Mouse (Mus musculus) granulocyte monocyte progenitor cell, adult 5-6 weeks (primary cell): Measurements from ENCODE around the gene Gm7271. TPM values are rescaled to one million over a fixed set of nuclear protein-coding genes. Genes with fewer than 3 reads are reported as not detected.

Experiments
- ATAC-seq: replicated peaks from 2 replicates; pipeline ENCODE4 v1.8.0; 2016; ENCODE audit warnings: mild to moderate bottlenecking, moderate TSS enrichment, inconsistent platforms; ENCODE audit not compliant: poor library complexity, severe bottlenecking
- total RNA-seq, 2 experiments: library from RNA; stranded (forward) in 1 of 2; stranded (reverse) in 1 of 2; fragments of 200-712, 200-1000 nt in 1 of 2; fragments of >200 nt in 1 of 2; fragmentation: Nextera tagmentation in 1 of 2; gene quantifications; 2 replicates each; pipeline ENCODE4 v1.2.3; 2014 to 2017

The Gm7271 gene
- not detected in 2 replicates for total RNA-seq (2014; fragmentation: Nextera tagmentation)
- total RNA-seq (2017), result not detected in 2 replicates

- no peak for ATAC-seq
These were observed at the start of gene Gm7271 for GRCm38 (mm10) chr5:76483811-76484210. Gene Gm7271, plus strand, starts transcription at chr5:76484040.

GRCm38 (mm10) chr5:76437100-76437499 is 46.7 kb upstream of the Gm7271 start:
- no peak for ATAC-seq

GRCm38 (mm10) chr5:76437696-76438095 is 46.1 kb upstream of the Gm7271 start:
- no peak for ATAC-seq

- ATAC-seq, result no peak
These were observed 42.4 kb upstream of the Gm7271 start for GRCm38 (mm10) chr5:76441431-76441830.

GRCm38 (mm10) chr5:76474931-76475330 is 8.9 kb upstream of the Gm7271 start:
- ATAC-seq, result no peak

- ATAC-seq, result no peak
These were observed 7.0 kb upstream of the Gm7271 start for GRCm38 (mm10) chr5:76476873-76477272.

- no peak for ATAC-seq
These were observed 6.1 kb upstream of the Gm7271 start for GRCm38 (mm10) chr5:76477764-76478163.

- ATAC-seq, result no peak
These were observed 11.3 kb downstream of the Gm7271 start for GRCm38 (mm10) chr5:76495126-76495525.

- ATAC-seq, result peak; percentile 54
These were observed 38.6 kb downstream of the Gm7271 start for GRCm38 (mm10) chr5:76522446-76522845.

- ATAC-seq, result peak; percentile 46
These were observed 40.8 kb downstream of the Gm7271 start for GRCm38 (mm10) chr5:76524623-76525022.

- ATAC-seq, result 0 out of 2 replicates have a peak, but pooled peaks have one; percentile 6
These were observed 41.2 kb downstream of the Gm7271 start for GRCm38 (mm10) chr5:76525066-76525465.

GRCm38 (mm10) chr5:76525829-76526228 is 42.0 kb downstream of the Gm7271 start:
- ATAC-seq, result no peak

- ATAC-seq, result peak; percentile 91
These were observed 45.3 kb downstream of the Gm7271 start, which contains the start of gene Exoc1 for GRCm38 (mm10) chr5:76529040-76529703. Gene Exoc1, plus strand, starts transcription at chr5:76529311.

GRCm38 (mm10) chr5:76529704-76530066 is 45.8 kb downstream of the Gm7271 start:
- peak; percentile 13; the same call in 1 of the 2 replicates for ATAC-seq

- ATAC-seq, result no peak
These were observed 49.3 kb downstream of the Gm7271 start for GRCm38 (mm10) chr5:76533186-76533585.

GRCm38 (mm10) chr5:76536231-76536630 is 52.4 kb downstream of the Gm7271 start:
- ATAC-seq, result no peak

GRCm38 (mm10) chr5:76537578-76537977 is 53.7 kb downstream of the Gm7271 start:
- no peak for ATAC-seq

- ATAC-seq, result no peak
These were observed 56.3 kb downstream of the Gm7271 start for GRCm38 (mm10) chr5:76540181-76540580.

- no peak for ATAC-seq
These were observed 57.0 kb downstream of the Gm7271 start for GRCm38 (mm10) chr5:76540842-76541241.

GRCm38 (mm10) chr5:76543200-76543599 is 59.4 kb downstream of the Gm7271 start:
- no peak for ATAC-seq

- ATAC-seq, result no peak
These were observed 66.6 kb downstream of the Gm7271 start for GRCm38 (mm10) chr5:76550426-76550825.

GRCm38 (mm10) chr5:76565321-76565720 is 81.5 kb downstream of the Gm7271 start:
- ATAC-seq, result peak; percentile 100
